Comparison of ENCODE assay signal across 8 mouse cellular contexts in the genomic region with DNA sequence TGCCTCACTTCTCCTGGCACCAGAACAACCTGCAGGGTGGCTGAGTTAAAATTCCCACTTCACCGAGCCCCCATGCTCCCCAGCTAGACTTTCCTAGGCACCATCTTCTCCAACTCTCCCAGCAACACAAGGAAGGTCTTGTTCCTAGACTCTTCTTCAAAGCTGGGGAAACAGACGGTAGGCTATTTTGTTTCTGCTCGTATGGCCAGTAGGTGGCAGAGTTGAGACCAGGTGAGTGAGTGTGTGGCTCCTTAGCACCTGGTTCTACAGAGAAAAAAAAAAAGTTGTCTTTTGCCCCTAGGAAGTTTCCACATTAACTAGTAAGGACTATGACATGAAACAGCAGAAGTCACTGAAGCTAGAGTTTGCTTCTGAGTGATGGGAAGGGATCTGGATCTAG. TPM values are rescaled to one million over a fixed set of nuclear protein-coding genes. Genes with fewer than 3 reads are reported as not detected.
DNase-seq lines count a peak whose midpoint lies in the region; ATAC-seq and TF ChIP-seq lines count a peak whose summit lies in the region.

No protein-coding gene starts in this region.

- no peak for TF ChIP-seq POLR2A in embryonic fibroblast, embryonic 13.5 days (IDR thresholded peaks at IDR 0.05; ENCODE audit: low read depth, low read length)
- TF ChIP-seq POLR2A in liver, adult 2 months (IDR thresholded peaks at IDR 0.05; ENCODE audit: extremely low read depth, insufficient read depth, low read length): no peak

- peaks cover 51% of the 10 kb centered on the region for H3K4me1 ChIP-seq in forebrain, embryonic 10.5 days
- peaks cover 30% of the 10 kb centered on the region for H3K4me1 ChIP-seq in forebrain, embryonic 13.5 days
- H3K4me1 ChIP-seq in embryonic fibroblast, embryonic 13.5 days (ENCODE audit: control insufficient read depth, insufficient read depth, low read length): no peaks in the 10 kb centered on the region
- 0 out of 2 replicates have a peak, but pooled peaks cover 2% of the 10 kb centered on the region for H3K4me1 ChIP-seq in liver, adult 2 months (ENCODE audit: control insufficient read depth, insufficient read depth, low read length)

- H3K4me2 ChIP-seq in forebrain, embryonic 13.5 days: no peak overlapping the region

- H3K4me3 ChIP-seq in forebrain, embryonic 10.5 days: no peak overlapping the region
- H3K4me3 ChIP-seq in forebrain, embryonic 13.5 days: no peak overlapping the region
- no peak overlapping the region for H3K4me3 ChIP-seq in embryonic fibroblast, embryonic 13.5 days (ENCODE audit: insufficient read depth, low read length)
- H3K4me3 ChIP-seq in liver, adult 2 months (ENCODE audit: insufficient read depth, low read depth, low read length): no peak overlapping the region

- TF ChIP-seq CTCF in embryonic fibroblast, embryonic 13.5 days (IDR thresholded peaks at IDR 0.05; ENCODE audit: borderline replicate concordance, insufficient read depth, low read length): peak; percentile 37; the same call in 1 of the 2 replicates
- peak; percentile 69 for TF ChIP-seq CTCF in liver, adult 2 months (IDR thresholded peaks at IDR 0.05; ENCODE audit: low read depth, low read length)

- peaks cover 19% of the 10 kb centered on the region for H3K27me3 ChIP-seq in forebrain, embryonic 10.5 days (ENCODE audit: poor library complexity, severe bottlenecking)
- H3K27me3 ChIP-seq in forebrain, embryonic 13.5 days: peaks cover 21% of the 10 kb centered on the region
- H3K27me3 ChIP-seq in liver, adult 2 months (ENCODE audit: control insufficient read depth, insufficient read depth, low read length): no peaks in the 10 kb centered on the region

- no peaks in the 10 kb centered on the region for H3K36me3 ChIP-seq in forebrain, embryonic 10.5 days (replicated peaks)
- H3K36me3 ChIP-seq in forebrain, embryonic 13.5 days (ENCODE audit: poor library complexity, severe bottlenecking): no peaks in the 10 kb centered on the region
- no peaks in the 10 kb centered on the region for H3K36me3 ChIP-seq in liver, adult 2 months (ENCODE audit: control insufficient read depth, insufficient read depth, low read length)

- 5% methylated on average over 3 of the region's 3 CpGs for WGBS in forebrain, embryonic 10.5 days
- WGBS in forebrain, embryonic 13.5 days: 3% methylated on average over 3 of the region's 3 CpGs
- 4% methylated on average over 3 of the region's 3 CpGs for WGBS in liver, adult 2 months

- peak; percentile 45 for DNase-seq in forebrain, embryonic 10.5 days (ENCODE audit: extremely low spot score, low spot score)
- DNase-seq in urinary bladder, postnatal 14 days (ENCODE audit: low spot score): peak; percentile 77
- DNase-seq in urinary bladder, adult 2 months (ENCODE audit: low spot score): no peak
- peak; percentile 70 for DNase-seq in liver, adult 2 months (ENCODE audit: extremely low read depth, low read depth, low spot score)
- peak; percentile 60 for DNase-seq in thymus, postnatal 0 days (ENCODE audit: low spot score)

- 0 out of 2 replicates have a peak overlapping the region, but pooled peaks have one; percentile 0 for H3K27ac ChIP-seq in forebrain, embryonic 10.5 days
- H3K27ac ChIP-seq in forebrain, embryonic 13.5 days: no peak overlapping the region
- H3K27ac ChIP-seq in embryonic fibroblast, embryonic 13.5 days (ENCODE audit: insufficient read depth, low read length): no peak overlapping the region
- H3K27ac ChIP-seq in liver, adult 2 months (replicated peaks; ENCODE audit: insufficient read depth, low read depth, low read length): no peak overlapping the region

- no peak overlapping the region for H3K9ac ChIP-seq in forebrain, embryonic 13.5 days
- H3K9ac ChIP-seq in liver, adult 2 months (ENCODE audit: low read depth, low read length): no peak overlapping the region

- H3K79me2 ChIP-seq in liver, adult 2 months (ENCODE audit: control insufficient read depth, insufficient read depth, low read length): no peaks in the 10 kb centered on the region; the same call in 1 of the 2 replicates

- no peak for ATAC-seq in forebrain, embryonic 13.5 days
- no peak for ATAC-seq in frontal cortex, adult (ENCODE audit: low TSS enrichment)

- no peaks in the 10 kb centered on the region for H3K9me3 ChIP-seq in forebrain, embryonic 10.5 days
- no peaks in the 10 kb centered on the region for H3K9me3 ChIP-seq in forebrain, embryonic 13.5 days (replicated peaks)

RNA-seq across cellular contexts. Expression of a gene that starts 3.7 kb away (rescaled TPM):
- 3.6 and 3.7 TPM in 2 replicates for polyA plus RNA-seq in forebrain, embryonic 10.5 days (2016; fragmentation: Nextera tagmentation; extraction: Ambion mirVana)
- 1.6 and 1.7 TPM in 2 replicates for polyA plus RNA-seq in forebrain, embryonic 13.5 days (2015; fragmentation: Nextera tagmentation; extraction: Ambion mirVana)
- polyA plus RNA-seq in urinary bladder, adult 2 months (2012; rRNA removed): 20.6 and 21.8 TPM in 2 replicates
- 7.5 and 8.3 TPM in 2 replicates for polyA plus RNA-seq in embryonic fibroblast, embryonic 13.5 days (2011; ENCODE audit: insufficient read length, low read depth, missing spikeins)
- total RNA-seq in liver, adult 2 months (2014; rRNA removed): 4.1 and 6.0 TPM in 2 replicates
- polyA plus RNA-seq in liver, adult 2 months (2012; rRNA removed): 11.4 and 12.6 TPM in 2 replicates
- 0.96 and 1.4 TPM in 2 replicates for polyA plus RNA-seq in thymus, postnatal 0 days (2015; fragmentation: Nextera tagmentation; extraction: Ambion mirVana)
